Mouse (Mus musculus): Measurements from ENCODE around the gene Fgfr2. TPM values are rescaled to one million over a fixed set of nuclear protein-coding genes. Genes with fewer than 3 reads are reported as not detected.

The Fgfr2 gene
- total RNA-seq, 2 experiments from 2014 or later: 27.3 to 32.7 TPM

GRCm38 (mm10) chr7:130270807-130271206, 2852.3 kb downstream of the Fgfr2 start:
- no peak for DNase-seq (ENCODE audit: low spot score in 2 of 2)
- intact Hi-C loops (cut with DNase I): loop anchor here (5.0 to 10.0 kb wide), 3 partner anchors 106 to 286 kb away; no protein-coding TSS in a partner anchor

GRCm38 (mm10) chr7:130269124-130269867, 2853.9 kb downstream of the Fgfr2 start:
- DNase-seq (ENCODE audit: low spot score in 2 of 2): no peak
- intact Hi-C loops (cut with DNase I): no loop called here

- intact Hi-C loops (cut with DNase I): no loop called here
- no peak for DNase-seq (ENCODE audit: low spot score in 2 of 2)
Measured at GRCm38 (mm10) chr7:130267099-130267498, 2856.1 kb downstream of the Fgfr2 start.

- peak in 1 of 2 experiments; percentile 47 for DNase-seq (ENCODE audit: low spot score in 2 of 2)
- intact Hi-C loops (cut with DNase I): no loop called here
Measured at GRCm38 (mm10) chr7:130266166-130266490, 2857.0 kb downstream of the Fgfr2 start.

GRCm38 (mm10) chr7:130265319-130266165, 2857.6 kb downstream of the Fgfr2 start:
- peak; percentile 54 to 62 for DNase-seq (ENCODE audit: low spot score in 2 of 2)
- intact Hi-C loops (cut with DNase I): no loop called here

- intact Hi-C loops (cut with DNase I): loop anchor here (5.0 kb wide), 1 partner anchor 57 kb away; no protein-coding TSS in a partner anchor
- DNase-seq (ENCODE audit: low spot score in 2 of 2): peak in 1 of 2 experiments; percentile 52
Measured at GRCm38 (mm10) chr7:130264616-130265318, 2858.4 kb downstream of the Fgfr2 start.

- DNase-seq (ENCODE audit: low spot score in 2 of 2): no peak
- intact Hi-C loops (cut with DNase I): loop anchor here (5.0 kb wide), 1 partner anchor 57 kb away; no protein-coding TSS in a partner anchor
Measured at GRCm38 (mm10) chr7:130263799-130264351, 2859.3 kb downstream of the Fgfr2 start.

GRCm38 (mm10) chr7:130263233-130263594, 2859.9 kb downstream of the Fgfr2 start:
- intact Hi-C loops (cut with DNase I): loop anchor here (5.0 kb wide), 1 partner anchor 56 kb away; no protein-coding TSS in a partner anchor

GRCm38 (mm10) chr7:130262528-130263232, 2860.5 kb downstream of the Fgfr2 start:
- DNase-seq (ENCODE audit: low spot score in 2 of 2): no peak
- intact Hi-C loops (cut with DNase I): loop anchor here (5.0 kb wide), 1 partner anchor 55 kb away; no protein-coding TSS in a partner anchor

More at GRCm38 (mm10) chr7:130263233-130263594, 2859.9 kb downstream of the Fgfr2 start:
- DNase-seq (ENCODE audit: low spot score in 2 of 2): no peak

GRCm38 (mm10) chr7:130261684-130262527, 2861.2 kb downstream of the Fgfr2 start:
- DNase-seq (ENCODE audit: low spot score in 2 of 2): no peak
- intact Hi-C loops (cut with DNase I): loop anchor here (5.0 kb wide), 1 partner anchor 55 kb away; no protein-coding TSS in a partner anchor

GRCm38 (mm10) chr7:130260905-130261683, 2862.1 kb downstream of the Fgfr2 start:
- intact Hi-C loops (cut with DNase I): loop anchor here (5.0 kb wide), 1 partner anchor 54 kb away; no protein-coding TSS in a partner anchor
- DNase-seq (ENCODE audit: low spot score in 2 of 2): no peak

GRCm38 (mm10) chr7:130260060-130260459, 2863.1 kb downstream of the Fgfr2 start:
- intact Hi-C loops (cut with DNase I): loop anchor here (5.0 kb wide), 1 partner anchor 53 kb away; no protein-coding TSS in a partner anchor
- peak; percentile 22 to 44 for DNase-seq (ENCODE audit: low spot score in 2 of 2)

GRCm38 (mm10) chr7:130258704-130259295, 2864.3 kb downstream of the Fgfr2 start:
- intact Hi-C loops (cut with DNase I): no loop called here
- no peak for DNase-seq (ENCODE audit: low spot score in 2 of 2)

GRCm38 (mm10) chr7:130257991-130258703, 2865.0 kb downstream of the Fgfr2 start:
- DNase-seq (ENCODE audit: low spot score in 2 of 2): no peak
- intact Hi-C loops (cut with DNase I): no loop called here

- intact Hi-C loops (cut with DNase I): no loop called here
- no peak for DNase-seq (ENCODE audit: low spot score in 2 of 2)
Measured at GRCm38 (mm10) chr7:130253264-130253663, 2869.9 kb downstream of the Fgfr2 start.

GRCm38 (mm10) chr7:130251936-130252523, 2871.1 kb downstream of the Fgfr2 start:
- intact Hi-C loops (cut with DNase I): no loop called here
- DNase-seq (ENCODE audit: low spot score in 2 of 2): no peak
